Mouse (Mus musculus) G1E-ER4 (cell line): ENCODE measurements around the gene Tdrd9. TPM values are rescaled to one million over a fixed set of nuclear protein-coding genes. Genes with fewer than 3 reads are reported as not detected.

Source experiments
- GATA1 ChIP-seq: IDR thresholded peaks from one replicate; pipeline ENCODE4 v1.8.0; 2012; ENCODE audit warnings: low read length, inconsistent platforms
- polyA plus RNA-seq: library from polyadenylated mRNA; stranded (reverse); fragments of >175 nt; gene quantifications from 2 replicates; pipeline ENCODE4 v1.2.3, GENCODE M21; 2012

Gene Tdrd9
- polyA plus RNA-seq, 1 experiment: not detected

- TF ChIP-seq GATA1: no peak
Observed at GRCm38 (mm10) chr12:111950486-111950885, 20.9 kb upstream of the Tdrd9 start.

- no peak for TF ChIP-seq GATA1
Observed at GRCm38 (mm10) chr12:111951701-111952100, 19.7 kb upstream of the Tdrd9 start.

DNA sequence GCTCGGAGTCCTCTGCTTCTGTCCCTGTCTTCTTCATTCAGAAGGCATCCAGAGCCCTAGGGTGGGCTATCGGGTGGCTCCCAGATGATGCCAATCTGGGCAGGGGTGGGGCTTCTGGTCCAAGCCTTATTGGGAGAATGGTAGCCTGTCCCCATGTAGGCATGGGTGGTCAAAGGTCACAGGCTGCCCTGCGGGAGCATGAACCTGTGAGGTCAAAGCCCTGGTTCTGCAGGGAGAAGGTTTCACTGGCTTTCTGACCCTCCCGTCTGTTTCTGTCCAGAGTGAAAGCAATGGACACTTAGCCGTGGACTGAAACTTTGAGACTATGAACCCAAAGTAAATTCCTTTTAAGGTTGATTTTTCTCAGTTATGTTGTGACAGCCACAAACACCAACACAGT is 15.2 kb upstream of the Tdrd9 start:
- no peak for TF ChIP-seq GATA1

DNA sequence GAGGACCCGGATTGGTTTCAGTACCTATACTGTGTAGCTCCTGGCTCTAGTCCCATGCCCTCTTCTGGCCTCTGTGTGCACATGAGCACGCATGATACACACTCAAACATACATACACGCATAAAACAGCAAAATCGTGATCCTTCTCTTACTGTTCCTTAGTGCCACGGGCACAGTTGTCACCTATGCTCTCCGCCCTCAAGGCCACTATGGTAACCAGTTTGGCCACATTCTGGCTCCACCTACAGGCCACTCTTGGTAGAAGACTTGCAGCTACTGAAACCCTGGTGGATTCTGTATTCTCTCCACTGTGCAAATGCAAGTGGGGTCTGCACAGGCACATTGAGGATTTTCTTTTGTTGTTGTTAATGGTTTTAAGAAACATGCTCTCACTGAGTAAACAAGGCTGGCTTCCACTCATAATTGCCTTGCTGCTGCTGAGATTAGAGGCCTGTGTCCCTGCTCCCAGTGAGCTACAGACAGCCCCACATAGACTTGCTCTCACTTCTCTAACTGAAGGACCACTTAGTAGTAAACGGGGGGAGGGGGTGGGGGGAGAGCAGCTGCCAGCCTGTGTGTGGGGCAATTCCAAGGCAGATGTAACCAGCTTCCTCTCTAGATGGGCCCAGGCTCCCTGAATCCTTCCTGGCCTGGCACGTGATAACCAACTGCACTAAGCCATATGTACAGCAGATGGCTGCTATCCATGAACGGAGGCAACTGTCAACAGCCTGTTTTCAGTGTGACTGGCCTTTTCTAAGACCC is 13.1 kb upstream of the Tdrd9 start:
- no peak for TF ChIP-seq GATA1

GRCm38 (mm10) chr12:111963339-111963738 is 8.0 kb upstream of the Tdrd9 start:
- no peak for TF ChIP-seq GATA1

- TF ChIP-seq GATA1: no peak
Observed at GRCm38 (mm10) chr12:111966683-111967173, 4.6 kb upstream of the Tdrd9 start, which contains the start of gene Atp5mpl. Atp5mpl (minus strand) TSS chr12:111966977.

DNA sequence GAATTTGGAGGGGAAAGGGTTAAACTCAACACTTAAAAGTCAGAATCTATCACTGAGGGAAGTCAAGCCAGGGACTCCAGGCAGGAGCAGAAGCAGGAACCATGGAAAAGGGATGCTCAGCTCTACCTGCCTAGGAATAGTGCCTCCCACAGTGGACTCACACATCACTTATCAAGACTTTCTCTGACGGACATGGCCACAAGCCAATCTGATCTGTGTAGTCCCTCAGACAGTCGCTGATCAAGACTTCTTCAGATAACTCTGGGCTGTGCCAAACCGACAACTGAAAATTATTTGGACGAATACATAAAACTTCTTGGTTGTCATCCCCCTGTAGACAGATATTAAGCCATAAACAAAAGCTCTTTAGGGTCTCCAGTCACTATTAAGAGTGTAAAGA is 1.3 kb upstream of the Tdrd9 start:
- TF ChIP-seq GATA1: no peak

DNA sequence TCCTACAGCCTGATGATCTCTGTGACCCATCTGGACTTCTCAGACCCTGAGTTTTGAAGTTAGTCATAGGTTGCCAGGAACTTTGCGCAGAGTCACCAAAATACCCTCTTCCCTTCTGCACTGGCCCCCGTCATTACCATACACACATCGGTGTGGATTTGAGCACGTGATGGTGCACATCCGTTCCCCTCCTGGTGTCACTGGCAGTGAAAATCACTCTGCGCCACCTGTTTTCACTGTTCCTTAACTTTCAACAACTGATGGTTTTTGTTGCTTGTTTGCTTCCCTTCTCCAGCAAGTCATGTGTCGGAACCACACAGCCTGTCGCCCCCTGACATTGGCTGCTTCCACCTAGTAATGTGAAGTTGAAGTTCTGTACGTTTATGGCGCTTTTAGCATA is 1.1 kb downstream of the Tdrd9 start:
- TF ChIP-seq GATA1: no peak

- TF ChIP-seq GATA1: no peak
Observed at GRCm38 (mm10) chr12:111974578-111974977, 3.2 kb downstream of the Tdrd9 start.

GRCm38 (mm10) chr12:111977138-111977537 is 5.8 kb downstream of the Tdrd9 start:
- TF ChIP-seq GATA1: no peak

DNA sequence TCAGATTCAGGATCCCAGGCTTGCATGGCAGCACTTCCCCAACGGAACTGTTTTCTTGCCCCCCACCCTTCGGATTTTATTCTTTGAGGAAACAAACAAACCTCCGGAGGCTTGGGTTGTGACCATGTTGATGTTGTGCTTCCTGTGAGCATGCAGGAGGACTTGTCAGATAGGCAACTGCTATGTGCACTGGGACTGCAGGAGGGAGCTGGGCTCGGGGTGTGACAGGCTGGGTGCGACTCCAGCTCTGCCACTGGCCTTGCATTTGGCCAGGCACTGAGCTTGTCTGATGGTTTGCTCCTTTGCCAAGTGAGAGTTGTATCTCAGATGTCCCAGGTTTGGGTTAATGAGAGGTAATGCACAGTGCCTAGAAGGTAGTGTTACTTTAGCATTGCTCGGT is 6.9 kb downstream of the Tdrd9 start:
- TF ChIP-seq GATA1: no peak

- no peak for TF ChIP-seq GATA1
Observed at GRCm38 (mm10) chr12:111980887-111981367, 9.6 kb downstream of the Tdrd9 start, which contains the start of gene Rd3l. Rd3l (minus strand) TSS chr12:111981317.

DNA sequence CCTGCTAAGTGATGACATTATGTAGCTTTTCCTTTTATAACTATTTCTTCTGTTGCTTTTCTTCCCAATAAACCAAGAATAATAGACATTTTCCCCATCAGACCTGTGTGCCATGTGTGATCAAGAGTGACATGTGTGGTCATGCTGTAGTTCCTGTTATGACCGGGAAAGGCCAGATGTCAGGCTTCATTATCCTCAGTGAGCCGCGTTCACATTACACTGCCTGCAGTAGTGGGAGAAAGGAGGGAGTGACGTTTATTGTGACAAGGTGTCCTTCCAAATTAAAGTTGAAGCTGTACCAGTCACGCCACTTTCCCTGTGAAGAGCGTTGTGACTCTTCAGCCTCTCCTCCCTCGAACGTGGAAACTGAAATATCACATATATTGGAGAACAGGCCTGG is 10.5 kb downstream of the Tdrd9 start:
- TF ChIP-seq GATA1: no peak

GRCm38 (mm10) chr12:111983165-111983564 is 11.8 kb downstream of the Tdrd9 start:
- TF ChIP-seq GATA1: peak; percentile 15

DNA sequence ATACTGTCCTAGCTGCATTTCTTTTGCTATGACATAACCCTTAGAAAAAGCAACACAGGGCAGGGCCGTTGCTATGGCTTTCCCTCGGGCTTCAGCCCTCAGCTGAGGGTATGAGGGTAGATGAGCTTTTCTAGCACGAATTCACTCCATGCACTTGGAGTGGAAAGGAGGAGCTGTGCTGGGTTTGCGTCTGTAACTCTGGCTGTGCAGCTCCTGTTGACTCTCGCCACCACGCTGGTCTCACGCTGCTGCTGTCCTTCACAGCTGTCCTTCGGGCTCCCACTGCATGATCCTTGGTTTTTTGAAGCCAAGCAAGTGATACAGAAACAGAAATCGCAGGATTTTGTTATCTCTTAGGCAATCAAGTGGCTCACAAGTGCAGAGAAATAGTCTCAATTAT is 15.4 kb downstream of the Tdrd9 start:
- TF ChIP-seq GATA1: no peak

GRCm38 (mm10) chr12:111992626-111993025 is 21.3 kb downstream of the Tdrd9 start:
- no peak for TF ChIP-seq GATA1

- TF ChIP-seq GATA1: no peak
Observed at GRCm38 (mm10) chr12:111995161-111995560, 23.8 kb downstream of the Tdrd9 start.
